Mouse (Mus musculus): ENCODE measurements at regions not wholly inside any gene's neighbourhood (a gene's known extent, or its start where the extent isn't known, plus 50 kb on each side); places are given as distances from the start of the nearest gene placed in this dataset.
"Not testable (repeated sequence)": the region's sequence is repeated elsewhere in the genome, so short reads cannot be mapped to it uniquely, and the experiment has no call there.

DNA sequence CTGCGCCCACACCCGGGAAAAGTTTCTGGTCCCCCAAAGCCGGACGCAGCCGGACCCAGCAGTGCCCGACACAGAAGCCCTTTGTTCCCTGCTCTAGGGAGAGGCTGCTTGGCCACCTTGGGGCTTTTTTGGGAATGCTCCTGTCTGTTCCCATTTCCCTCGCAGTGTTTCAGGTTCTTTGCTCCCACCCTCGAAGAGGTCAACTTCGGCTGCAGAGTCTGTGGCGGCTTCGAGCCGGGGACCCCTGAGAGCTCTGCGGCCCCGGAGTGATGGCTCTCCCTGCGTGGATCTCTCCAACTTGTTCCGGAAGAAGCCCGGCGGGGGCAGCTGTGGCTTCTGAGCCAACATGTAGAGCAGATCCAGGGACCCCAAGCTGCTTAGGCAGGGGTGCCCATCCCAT, 665.3 kb upstream of the Gm21863 start:
- in situ Hi-C loops (cut with MboI; ENCODE audit: low sequenced_read_pairs in 2 of 2, unreplicated experiment in 2 of 2); DNase-seq (ENCODE audit: low read depth, low spot score); H3K27ac ChIP-seq (ENCODE audit: insufficient read depth, low read depth, low read length, poor library complexity, severe bottlenecking); H3K36me3 ChIP-seq (ENCODE audit: control insufficient read depth, insufficient read depth, low read length, poor library complexity, severe bottlenecking); H3K9me3 ChIP-seq (ENCODE audit: control insufficient read depth, insufficient read depth, low read depth, low read length); H3K4me1 ChIP-seq (ENCODE audit: control insufficient read depth in 2 of 2, insufficient read depth in 2 of 2, low read length in 2 of 2, poor library complexity in 1 of 2): not testable (repeated sequence)
- H3K4me3 ChIP-seq (ENCODE audit: insufficient read depth in 1 of 2, low read depth in 1 of 2, low read length in 2 of 2, poor library complexity in 1 of 2, severe bottlenecking in 1 of 2), result peak overlapping the region; percentile 61 to 70
- peak overlapping the region; percentile 71 for H3K9ac ChIP-seq (ENCODE audit: insufficient read depth, low read depth, low read length, poor library complexity, severe bottlenecking)

DNA sequence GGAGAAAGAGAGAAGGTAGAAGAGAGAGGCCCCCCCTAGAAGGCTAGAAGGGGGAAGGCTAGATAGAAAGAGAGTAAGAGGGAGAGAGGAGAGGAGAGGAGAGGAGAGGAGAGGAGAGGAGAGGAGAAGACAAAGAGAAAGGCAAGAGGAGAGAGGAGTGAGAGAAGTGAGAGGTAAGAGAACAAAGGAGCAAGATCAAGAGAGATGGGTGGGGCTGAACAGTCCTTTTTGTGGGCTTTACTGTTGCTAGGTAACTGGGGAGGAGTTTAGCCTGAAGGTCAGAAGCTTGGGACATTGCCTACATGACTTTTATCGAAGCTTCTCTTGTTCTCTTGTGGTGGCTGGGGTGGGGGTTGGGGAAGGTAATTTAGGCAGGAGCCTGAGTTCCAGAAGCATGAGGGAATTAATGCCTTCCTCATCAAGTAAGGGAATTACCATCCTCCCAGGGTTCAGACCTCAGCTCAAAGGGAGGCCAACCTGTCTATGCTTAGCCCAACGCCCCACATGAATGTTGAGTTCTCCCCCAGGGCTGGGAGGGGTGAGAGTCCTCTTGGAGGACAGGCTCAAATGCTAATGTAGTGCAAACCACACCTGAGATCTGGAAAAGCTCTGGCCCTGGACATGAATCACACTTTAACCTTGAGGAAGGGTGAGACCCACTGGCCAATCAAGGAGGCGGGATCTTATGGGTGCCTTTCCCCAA, 662.1 kb upstream of the Gm21863 start:
- DNase-seq (ENCODE audit: low read depth, low spot score), result peak; percentile 56
- H3K9me3 ChIP-seq (ENCODE audit: control insufficient read depth, insufficient read depth, low read depth, low read length); H3K36me3 ChIP-seq (ENCODE audit: control insufficient read depth, insufficient read depth, low read length, poor library complexity, severe bottlenecking); H3K4me1 ChIP-seq (ENCODE audit: control insufficient read depth in 2 of 2, insufficient read depth in 2 of 2, low read length in 2 of 2, poor library complexity in 1 of 2); in situ Hi-C loops (cut with MboI; ENCODE audit: low sequenced_read_pairs in 2 of 2, unreplicated experiment in 2 of 2); H3K4me3 ChIP-seq (ENCODE audit: insufficient read depth in 1 of 2, low read depth in 1 of 2, low read length in 2 of 2, poor library complexity in 1 of 2, severe bottlenecking in 1 of 2); H3K9ac ChIP-seq (ENCODE audit: insufficient read depth, low read depth, low read length, poor library complexity, severe bottlenecking): not testable (repeated sequence)
- peak overlapping the region; percentile 44; the same call in 1 of the 2 replicates for H3K27ac ChIP-seq (ENCODE audit: insufficient read depth, low read depth, low read length, poor library complexity, severe bottlenecking)
